Mouse (Mus musculus): ENCODE data around the gene Olfr370. TPM values are rescaled to one million over a fixed set of nuclear protein-coding genes. Genes with fewer than 3 reads are reported as not detected.
"Not testable (repeated sequence)": the region's sequence is repeated elsewhere in the genome, so short reads cannot be mapped to it uniquely, and the experiment has no call there.

The Olfr370 gene
- polyA plus RNA-seq, 1 experiment from 2014 or later: not detected

DNA sequence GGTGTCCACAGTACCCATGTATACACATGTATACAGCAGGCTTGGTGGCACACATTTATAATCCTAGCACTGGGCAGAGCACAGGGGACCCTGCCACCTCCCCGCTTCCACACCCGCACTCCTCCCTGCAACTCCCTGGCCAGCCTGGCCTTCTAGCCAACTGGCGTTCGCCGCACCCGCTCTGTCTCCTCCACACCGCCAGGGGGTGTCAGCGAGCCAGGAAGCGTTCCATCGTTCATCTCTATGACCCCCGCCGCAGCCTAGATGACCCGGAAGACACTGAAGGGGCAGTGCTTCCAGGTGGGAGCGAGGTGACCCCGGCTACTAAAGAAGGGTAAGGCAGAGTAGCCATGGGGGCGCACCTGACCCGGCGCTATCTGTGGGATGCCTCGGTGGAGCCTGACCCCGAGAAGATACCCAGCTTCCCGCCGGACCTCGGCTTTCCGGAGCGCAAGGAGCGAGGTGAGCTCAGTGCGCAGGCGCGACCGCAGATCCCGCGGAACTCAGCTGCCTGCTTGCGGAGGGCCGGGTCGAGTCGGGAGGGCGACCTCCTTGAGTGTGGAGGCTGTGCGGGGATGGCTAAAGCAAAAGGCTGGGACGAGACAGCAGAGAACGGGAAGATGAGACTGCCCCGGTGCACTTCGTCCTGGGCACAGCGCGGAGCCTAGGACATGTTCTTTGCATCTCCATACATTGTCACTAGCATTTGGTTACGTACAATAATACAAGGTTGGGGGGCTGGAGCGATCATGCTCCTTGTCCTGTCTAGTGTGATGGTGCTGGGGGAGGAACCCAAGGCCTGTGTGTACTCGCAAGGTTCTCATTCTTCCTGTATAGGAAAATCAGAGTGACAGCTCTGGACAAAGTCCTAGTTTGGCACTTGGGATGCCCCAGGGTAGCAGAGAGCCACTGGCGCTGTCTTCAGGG is 31.2 kb downstream of the Olfr370 start, which contains the start of gene Ndufb7:
Gene Ndufb7, plus strand, starts transcription at position 203 of the 927 bp plus-strand sequence.
- Histone ChIP-seq H3K27me3 (replicated peaks; ENCODE audit: control insufficient read depth, insufficient read depth, low read length) (no peaks in the 10 kb centered on the region), H3K9ac (ENCODE audit: low read depth, low read length) (peak within 1 kb of the TSS; percentile 90), H3K4me3 (ENCODE audit: low read length) (peak within 1 kb of the TSS; percentile 82), H3K36me3 (ENCODE audit: control insufficient read depth, insufficient read depth, low read length) (peaks cover 6% of the 10 kb centered on the region), H3K4me1 (ENCODE audit: control insufficient read depth, insufficient read depth, low read length) (peaks cover 10% of the 10 kb centered on the region), H3K4me2 (ENCODE audit: low read depth, low read length) (peak within 1 kb of the TSS; percentile 74), H3K27ac (ENCODE audit: low read length) (peak within 1 kb of the TSS; percentile 66), H3K9me3 (ENCODE audit: control insufficient read depth, low read length) (no peaks in the 10 kb centered on the region)
- under 1% methylated on average over 48 of the region's 48 CpGs for WGBS
- ATAC-seq: peak; percentile 90

DNA sequence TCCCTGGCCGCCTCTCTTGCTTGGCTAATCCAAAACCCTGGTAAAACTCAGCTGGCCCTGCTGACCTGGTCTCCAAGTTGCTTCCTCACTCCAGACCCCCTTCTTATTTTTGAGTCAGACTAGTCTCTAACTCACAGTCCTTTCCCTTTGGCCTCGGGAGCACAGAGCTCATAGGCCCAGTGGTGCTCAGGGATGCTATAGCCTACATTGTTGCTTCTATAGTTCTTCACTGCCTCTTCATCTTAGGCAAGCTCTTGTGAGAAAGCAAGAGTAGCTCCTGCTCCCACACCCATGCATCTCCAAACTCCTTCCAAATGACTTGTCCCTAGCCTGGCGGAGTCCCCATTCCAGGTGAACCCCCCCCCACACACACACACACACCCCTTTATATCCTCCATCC is 32.1 kb downstream of the Olfr370 start:
- no peak overlapping the region for H3K27ac ChIP-seq (ENCODE audit: low read length)
- 54% methylated on average over 3 of the region's 3 CpGs for WGBS
- ATAC-seq: no peak

DNA sequence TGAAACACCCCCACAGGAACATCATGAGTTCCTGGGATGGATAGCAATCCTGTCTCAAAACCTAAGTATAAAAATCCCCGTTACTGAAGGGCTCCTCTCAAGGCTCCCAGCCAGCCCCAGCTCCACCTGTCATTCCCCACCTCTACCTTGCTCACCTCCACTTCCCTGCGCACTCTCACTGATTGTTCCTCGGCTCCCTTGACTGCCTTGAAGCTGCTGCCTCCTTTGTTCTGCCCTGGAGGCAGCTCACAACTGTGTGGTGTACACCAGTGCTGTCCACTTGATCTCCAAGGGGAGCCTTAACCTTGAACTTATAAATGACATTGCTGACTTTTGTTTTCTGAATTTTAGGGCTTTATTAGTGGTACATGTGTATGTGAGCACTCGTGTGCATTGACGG is 32.5 kb downstream of the Olfr370 start:
- Histone ChIP-seq H3K4me2 (ENCODE audit: low read depth, low read length) (peak overlapping the region; percentile 74; the same call in 1 of the 2 replicates), H3K4me3 (ENCODE audit: low read length) (no peak overlapping the region), H3K27ac (ENCODE audit: low read length) (no peak overlapping the region), H3K27me3 (replicated peaks; ENCODE audit: control insufficient read depth, insufficient read depth, low read length) (no peaks in the 10 kb centered on the region), H3K9ac (ENCODE audit: low read depth, low read length) (peak overlapping the region; percentile 90; the same call in 1 of the 2 replicates), H3K36me3 (ENCODE audit: control insufficient read depth, insufficient read depth, low read length) (peaks cover 10% of the 10 kb centered on the region), H3K9me3 (ENCODE audit: control insufficient read depth, low read length) (no peaks in the 10 kb centered on the region), H3K4me1 (ENCODE audit: control insufficient read depth, insufficient read depth, low read length) (peaks cover 10% of the 10 kb centered on the region)
- WGBS: 61% methylated on average over 5 of the region's 5 CpGs
- no peak for ATAC-seq

More for the DNA sequence above, 32.1 kb downstream of the Olfr370 start:
- Histone ChIP-seq H3K9me3 (ENCODE audit: control insufficient read depth, low read length) (no peaks in the 10 kb centered on the region), H3K9ac (ENCODE audit: low read depth, low read length) (peak overlapping the region; percentile 90; the same call in 1 of the 2 replicates), H3K4me2 (ENCODE audit: low read depth, low read length) (peak overlapping the region; percentile 74), H3K27me3 (replicated peaks; ENCODE audit: control insufficient read depth, insufficient read depth, low read length) (no peaks in the 10 kb centered on the region), H3K36me3 (ENCODE audit: control insufficient read depth, insufficient read depth, low read length) (peaks cover 10% of the 10 kb centered on the region), H3K4me1 (ENCODE audit: control insufficient read depth, insufficient read depth, low read length) (peaks cover 10% of the 10 kb centered on the region), H3K4me3 (ENCODE audit: low read length) (peak overlapping the region; percentile 82)

DNA sequence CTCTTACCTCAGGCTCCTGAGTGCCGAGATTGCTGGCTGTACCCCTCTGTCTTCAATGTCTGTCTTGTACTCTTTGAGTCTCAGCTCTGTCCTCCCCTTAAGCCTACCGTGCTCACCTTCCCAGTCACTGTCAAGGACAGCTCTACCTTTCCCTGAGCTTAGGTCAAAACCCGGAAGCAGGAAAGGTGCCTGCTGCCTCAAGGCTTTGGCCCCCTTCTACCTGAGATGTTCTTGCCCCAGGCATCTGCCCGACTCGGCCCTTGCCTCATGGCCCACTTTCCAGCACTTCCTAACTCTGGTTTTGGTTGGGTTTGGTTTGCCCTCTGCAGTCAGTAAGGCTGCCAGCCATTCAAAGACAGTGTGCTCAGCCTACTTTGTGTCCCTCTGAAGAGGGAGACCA is 33.2 kb downstream of the Olfr370 start:
- Histone ChIP-seq H3K9me3 (ENCODE audit: control insufficient read depth, low read length) (no peaks in the 10 kb centered on the region), H3K36me3 (ENCODE audit: control insufficient read depth, insufficient read depth, low read length) (peaks cover 15% of the 10 kb centered on the region), H3K4me2 (ENCODE audit: low read depth, low read length) (no peak overlapping the region), H3K27ac (ENCODE audit: low read length) (no peak overlapping the region), H3K27me3 (replicated peaks; ENCODE audit: control insufficient read depth, insufficient read depth, low read length) (no peaks in the 10 kb centered on the region), H3K4me1 (ENCODE audit: control insufficient read depth, insufficient read depth, low read length) (peaks cover 10% of the 10 kb centered on the region), H3K4me3 (ENCODE audit: low read length) (no peak overlapping the region), H3K9ac (ENCODE audit: low read depth, low read length) (peak overlapping the region; percentile 24; the same call in 1 of the 2 replicates)
- WGBS: 69% methylated on average over 5 of the region's 5 CpGs
- no peak for ATAC-seq

DNA sequence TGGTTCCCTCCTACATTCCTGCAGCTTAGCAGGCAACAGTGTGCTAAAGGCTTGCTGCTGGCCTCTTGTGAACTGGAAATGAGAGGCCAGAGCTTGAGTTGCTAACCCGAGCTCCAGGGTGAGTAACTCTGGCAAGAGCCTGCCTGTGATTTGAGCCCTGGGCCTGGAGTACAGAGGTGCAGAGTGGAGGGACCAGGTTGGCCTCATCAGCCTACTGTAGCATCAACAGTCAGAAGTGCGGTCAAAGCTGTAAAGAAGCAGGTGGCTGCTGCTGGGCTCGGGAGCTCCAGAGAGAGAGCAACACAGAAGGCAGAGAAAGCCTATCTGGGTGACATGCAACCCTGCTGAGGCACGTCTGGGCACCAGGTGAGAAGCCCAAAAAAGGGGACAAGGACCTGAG is 33.6 kb downstream of the Olfr370 start:
- Histone ChIP-seq H3K4me3 (ENCODE audit: low read length) (no peak overlapping the region), H3K9ac (ENCODE audit: low read depth, low read length) (peak overlapping the region; percentile 24; the same call in 1 of the 2 replicates), H3K9me3 (ENCODE audit: control insufficient read depth, low read length) (no peaks in the 10 kb centered on the region), H3K4me2 (ENCODE audit: low read depth, low read length) (no peak overlapping the region), H3K27ac (ENCODE audit: low read length) (no peak overlapping the region), H3K4me1 (ENCODE audit: control insufficient read depth, insufficient read depth, low read length) (peaks cover 10% of the 10 kb centered on the region), H3K36me3 (ENCODE audit: control insufficient read depth, insufficient read depth, low read length) (peaks cover 18% of the 10 kb centered on the region), H3K27me3 (replicated peaks; ENCODE audit: control insufficient read depth, insufficient read depth, low read length) (no peaks in the 10 kb centered on the region)
- WGBS: 71% methylated on average over 4 of the region's 4 CpGs
- no peak for ATAC-seq

DNA sequence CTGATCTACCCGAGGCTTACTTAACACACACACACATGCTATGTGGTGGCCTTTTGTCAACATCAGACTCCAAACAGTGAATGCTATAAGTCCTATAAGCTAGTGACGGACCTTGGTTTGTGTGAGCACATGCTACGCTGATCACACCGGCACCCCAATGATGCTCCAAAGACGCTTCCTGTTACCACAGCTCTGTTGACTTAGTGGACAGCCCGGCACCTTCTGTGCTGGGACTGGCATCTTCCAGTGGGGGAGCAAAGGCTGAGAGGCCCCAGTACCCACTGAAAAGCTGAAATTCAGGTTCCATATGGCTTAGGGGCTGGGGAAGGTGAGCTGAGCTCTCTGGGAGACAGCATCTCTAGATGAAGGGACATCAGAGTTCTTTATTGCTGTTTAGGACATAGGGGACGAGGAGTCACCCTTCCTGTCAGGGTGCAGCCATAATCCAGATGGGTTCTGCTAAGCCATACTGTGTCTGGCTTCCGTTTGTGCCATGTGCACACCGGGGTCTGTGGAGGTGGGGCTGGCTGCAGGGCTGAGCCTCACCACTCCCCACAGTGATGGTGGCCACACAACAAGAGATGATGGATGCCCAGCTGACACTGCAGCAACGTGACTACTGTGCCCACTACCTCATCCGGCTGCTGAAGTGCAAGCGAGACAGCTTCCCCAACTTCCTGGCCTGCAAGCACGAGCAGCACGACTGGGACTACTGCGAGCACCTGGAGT is 34.9 kb downstream of the Olfr370 start:
- no peak for ATAC-seq
- H3K27me3 ChIP-seq (replicated peaks; ENCODE audit: control insufficient read depth, insufficient read depth, low read length): no peaks in the 10 kb centered on the region
- no peak overlapping the region for H3K4me2 ChIP-seq (ENCODE audit: low read depth, low read length)
- no peak overlapping the region for H3K9ac ChIP-seq (ENCODE audit: low read depth, low read length)
- peaks cover 13% of the 10 kb centered on the region for H3K4me1 ChIP-seq (ENCODE audit: control insufficient read depth, insufficient read depth, low read length)
- 80% methylated on average over 15 of the region's 15 CpGs for WGBS
- H3K36me3 ChIP-seq (ENCODE audit: control insufficient read depth, insufficient read depth, low read length): peaks cover 18% of the 10 kb centered on the region
- no peak overlapping the region for H3K4me3 ChIP-seq (ENCODE audit: low read length)
- no peaks in the 10 kb centered on the region for H3K9me3 ChIP-seq (ENCODE audit: control insufficient read depth, low read length)
- no peak overlapping the region for H3K27ac ChIP-seq (ENCODE audit: low read length)

DNA sequence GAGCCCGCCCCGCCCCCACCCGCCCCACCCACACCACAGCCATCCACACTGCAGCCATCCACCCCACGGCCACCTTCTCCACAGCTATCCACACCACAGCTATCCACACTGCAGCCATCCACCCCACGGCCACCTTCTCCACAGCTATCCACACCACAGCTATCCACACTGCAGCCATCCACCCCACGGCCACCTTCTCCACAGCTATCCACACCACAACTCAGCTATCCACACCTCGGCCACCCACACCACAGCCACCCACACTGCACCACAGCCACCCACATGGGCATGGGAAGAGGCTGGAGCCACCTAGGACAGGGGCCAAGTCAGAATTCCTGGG is 35.4 kb downstream of the Olfr370 start:
- H3K27me3 ChIP-seq (replicated peaks; ENCODE audit: control insufficient read depth, insufficient read depth, low read length); H3K9me3 ChIP-seq (ENCODE audit: control insufficient read depth, low read length); H3K27ac ChIP-seq (ENCODE audit: low read length); H3K9ac ChIP-seq (ENCODE audit: low read depth, low read length); ATAC-seq; H3K4me3 ChIP-seq (ENCODE audit: low read length); H3K4me2 ChIP-seq (ENCODE audit: low read depth, low read length): not testable (repeated sequence)
- 90% methylated on average over 5 of the region's 7 CpGs for WGBS
- H3K36me3 ChIP-seq (ENCODE audit: control insufficient read depth, insufficient read depth, low read length): peaks cover 18% of the 10 kb centered on the region
- H3K4me1 ChIP-seq (ENCODE audit: control insufficient read depth, insufficient read depth, low read length): peaks cover 18% of the 10 kb centered on the region

DNA sequence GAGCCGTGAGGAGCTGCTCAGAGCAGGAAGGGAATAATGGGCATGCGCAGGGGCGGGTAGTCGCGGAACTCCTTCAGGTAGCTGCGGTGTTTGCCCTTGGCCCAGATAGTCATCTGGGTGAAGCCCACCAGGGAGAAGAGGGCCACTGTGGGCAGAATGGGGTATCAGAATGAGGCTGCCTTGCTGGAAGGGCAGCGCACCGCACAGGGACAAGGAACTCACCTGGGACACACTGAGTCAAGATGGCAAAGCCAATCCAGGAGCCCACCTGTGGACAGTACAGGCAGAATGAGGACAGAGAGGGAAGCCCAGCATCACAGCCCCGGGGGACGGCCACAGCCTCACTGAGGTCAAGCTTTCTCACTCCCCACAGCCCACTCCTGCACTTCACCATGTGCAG is 36.2 kb downstream of the Olfr370 start:
- 94% methylated on average over 10 of the region's 10 CpGs for WGBS
- ATAC-seq: no peak
- H3K36me3 ChIP-seq (ENCODE audit: control insufficient read depth, insufficient read depth, low read length): peaks cover 18% of the 10 kb centered on the region
- no peak overlapping the region for H3K4me3 ChIP-seq (ENCODE audit: low read length)
- no peaks in the 10 kb centered on the region for H3K27me3 ChIP-seq (replicated peaks; ENCODE audit: control insufficient read depth, insufficient read depth, low read length)
- H3K9me3 ChIP-seq (ENCODE audit: control insufficient read depth, low read length): no peaks in the 10 kb centered on the region
- H3K4me1 ChIP-seq (ENCODE audit: control insufficient read depth, insufficient read depth, low read length): peaks cover 27% of the 10 kb centered on the region
- H3K9ac ChIP-seq (ENCODE audit: low read depth, low read length): no peak overlapping the region
- H3K27ac ChIP-seq (ENCODE audit: low read length): no peak overlapping the region
- H3K4me2 ChIP-seq (ENCODE audit: low read depth, low read length): no peak overlapping the region

DNA sequence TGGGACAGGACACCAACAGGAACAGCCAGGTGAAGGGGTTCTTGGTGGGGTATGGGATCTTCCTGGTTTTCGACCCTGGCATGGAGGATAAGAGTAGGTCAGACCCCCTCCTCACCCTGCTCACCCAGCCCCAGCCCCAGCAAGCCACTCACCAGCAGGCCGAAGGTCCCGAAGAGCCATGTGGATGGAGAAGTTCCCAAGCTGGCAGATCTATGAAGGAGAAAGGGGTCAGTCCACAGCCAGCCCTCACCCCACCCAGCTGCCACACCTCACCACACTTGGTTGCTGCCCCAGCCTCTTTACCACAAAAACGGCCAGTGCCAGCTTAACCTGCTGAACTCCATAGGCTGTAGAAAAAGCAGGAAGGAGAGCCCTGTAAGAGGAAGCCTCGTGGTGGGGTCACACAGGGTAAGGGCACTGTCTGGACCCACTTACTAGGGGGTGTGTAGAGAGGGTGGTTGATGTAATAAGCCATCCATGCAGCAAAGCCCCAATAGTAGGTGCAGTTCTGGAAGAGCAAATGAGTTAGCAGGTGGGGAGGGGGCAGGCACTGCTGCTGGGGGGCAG is 36.7 kb downstream of the Olfr370 start:
- 85% methylated on average over 5 of the region's 5 CpGs for WGBS
- no peak overlapping the region for H3K9ac ChIP-seq (ENCODE audit: low read depth, low read length)
- H3K36me3 ChIP-seq (ENCODE audit: control insufficient read depth, insufficient read depth, low read length): peaks cover 18% of the 10 kb centered on the region
- H3K9me3 ChIP-seq (ENCODE audit: control insufficient read depth, low read length): no peaks in the 10 kb centered on the region
- H3K4me1 ChIP-seq (ENCODE audit: control insufficient read depth, insufficient read depth, low read length): peaks cover 31% of the 10 kb centered on the region
- no peak for ATAC-seq
- no peak overlapping the region for H3K4me2 ChIP-seq (ENCODE audit: low read depth, low read length)
- H3K4me3 ChIP-seq (ENCODE audit: low read length): no peak overlapping the region
- H3K27me3 ChIP-seq (replicated peaks; ENCODE audit: control insufficient read depth, insufficient read depth, low read length): no peaks in the 10 kb centered on the region
- H3K27ac ChIP-seq (ENCODE audit: low read length): no peak overlapping the region

Data from intestine, embryonic 16.5 days (tissue).